Mouse (Mus musculus): ENCODE measurements at regions not wholly inside any gene's neighbourhood (a gene's known extent, or its start where the extent isn't known, plus 50 kb on each side); places are given as distances from the start of the nearest gene placed in this dataset.

- no peak for DNase-seq (ENCODE audit: low spot score)
Measured at GRCm38 (mm10) chr2:12034323-12034585, 256.6 kb downstream of the Ankrd16 start.

- DNase-seq (ENCODE audit: low spot score): no peak
Measured at GRCm38 (mm10) chr2:12049386-12049785, 252.3 kb downstream of the Itga8 start.

GRCm38 (mm10) chr2:12049972-12050371 is 251.8 kb downstream of the Itga8 start:
- no peak for DNase-seq (ENCODE audit: low spot score)

GRCm38 (mm10) chr2:12053404-12054164 is 248.1 kb downstream of the Itga8 start:
- DNase-seq (ENCODE audit: low spot score): no peak

- DNase-seq (ENCODE audit: low spot score): no peak
Measured at GRCm38 (mm10) chr2:12054165-12054500, 247.6 kb downstream of the Itga8 start.
